Comparison of ENCODE assay signal across 20 mouse cellular contexts in genomic region chr7:116285216-116285615, GRCm38 (mm10). TPM values are rescaled to one million over a fixed set of nuclear protein-coding genes. Genes with fewer than 3 reads are reported as not detected.
DNase-seq lines count a peak whose midpoint lies in the region; ATAC-seq and TF ChIP-seq lines count a peak whose summit lies in the region.
"Had no signal": no experiment of that assay in that cellular context is flagged by ENCODE, and none has a peak within 500 bp of the region (broad histone marks: within the 10 kb centered on the region; RNA-seq: fewer than 3 reads in every experiment).

No protein-coding gene starts in this region.

- H3K4me3 ChIP-seq in hindbrain, embryonic 10.5 days = no peak overlapping the region
- no peak overlapping the region for H3K4me3 ChIP-seq in hindbrain, embryonic 13.5 days
- H3K4me3 ChIP-seq in liver, embryonic 11.5 days (ENCODE audit: low read depth, low read length) = no peak overlapping the region
- no peak overlapping the region for H3K4me3 ChIP-seq in liver, embryonic 15.5 days (replicated peaks)
- H3K4me3 ChIP-seq in stomach, postnatal 0 days (ENCODE audit: low read depth, low read length) = no peak overlapping the region
- H3K4me3 ChIP-seq: embryonic facial prominence, embryonic 12.5 days; forebrain, embryonic 12.5 days; heart, embryonic 13.5 days; hindbrain, embryonic 12.5 days had no signal

- peaks cover 90% of the 10 kb centered on the region for H3K4me1 ChIP-seq in hindbrain, embryonic 10.5 days (replicated peaks)
- peaks cover 42% of the 10 kb centered on the region for H3K4me1 ChIP-seq in hindbrain, embryonic 13.5 days (replicated peaks)
- H3K4me1 ChIP-seq in liver, embryonic 11.5 days (replicated peaks; ENCODE audit: control insufficient read depth, insufficient read depth, low read length) = peaks cover 35% of the 10 kb centered on the region
- peaks cover 65% of the 10 kb centered on the region for H3K4me1 ChIP-seq in liver, embryonic 15.5 days (replicated peaks)
- H3K4me1 ChIP-seq in stomach, postnatal 0 days (replicated peaks; ENCODE audit: control insufficient read depth, insufficient read depth) = peaks cover 5% of the 10 kb centered on the region; the same call in 1 of the 2 replicates

- H3K4me2 ChIP-seq in hindbrain, embryonic 13.5 days = no peak overlapping the region
- no peak overlapping the region for H3K4me2 ChIP-seq in liver, embryonic 11.5 days
- peak overlapping the region; percentile 25 for H3K4me2 ChIP-seq in liver, embryonic 15.5 days
- H3K4me2 ChIP-seq in stomach, postnatal 0 days (replicated peaks; ENCODE audit: low read depth) = no peak overlapping the region
- H3K4me2 ChIP-seq: embryonic facial prominence, embryonic 12.5 days; forebrain, embryonic 12.5 days; hindbrain, embryonic 12.5 days had no signal

- no peak for ATAC-seq in hindbrain, embryonic 13.5 days (ENCODE audit: low FRiP score)
- ATAC-seq in liver, embryonic 11.5 days (replicated peaks; ENCODE audit: low FRiP score) = 0 out of 2 replicates have a peak, but pooled peaks have one; percentile 21
- peak; percentile 12; the same call in 1 of the 2 replicates for ATAC-seq in liver, embryonic 15.5 days (ENCODE audit: insufficient read depth)
- ATAC-seq in stomach, postnatal 0 days (ENCODE audit: low FRiP score, low TSS enrichment) = no peak
- ATAC-seq: forebrain, embryonic 16.5 days had no signal

- H3K36me3 ChIP-seq in hindbrain, embryonic 10.5 days = no peaks in the 10 kb centered on the region
- no peaks in the 10 kb centered on the region for H3K36me3 ChIP-seq in hindbrain, embryonic 13.5 days
- H3K36me3 ChIP-seq in liver, embryonic 11.5 days (ENCODE audit: control insufficient read depth, insufficient read depth, low read length) = no peaks in the 10 kb centered on the region
- H3K36me3 ChIP-seq in liver, embryonic 15.5 days (replicated peaks) = no peaks in the 10 kb centered on the region
- H3K36me3 ChIP-seq in stomach, postnatal 0 days (ENCODE audit: control insufficient read depth, insufficient read depth, low read length) = no peaks in the 10 kb centered on the region
- H3K36me3 ChIP-seq: embryonic facial prominence, embryonic 12.5 days; forebrain, embryonic 12.5 days; heart, embryonic 13.5 days; hindbrain, embryonic 12.5 days had no signal

- peak overlapping the region; percentile 74 for H3K27ac ChIP-seq in hindbrain, embryonic 10.5 days
- no peak overlapping the region for H3K27ac ChIP-seq in hindbrain, embryonic 13.5 days
- H3K27ac ChIP-seq in liver, embryonic 11.5 days (ENCODE audit: low read depth, low read length) = no peak overlapping the region; the same call in 1 of the 2 replicates
- H3K27ac ChIP-seq in liver, embryonic 15.5 days (replicated peaks) = peak overlapping the region; percentile 38; the same call in 1 of the 2 replicates
- H3K27ac ChIP-seq in stomach, postnatal 0 days (replicated peaks) = 0 out of 2 replicates have a peak overlapping the region, but pooled peaks have one; percentile 4
- H3K27ac ChIP-seq: embryonic facial prominence, embryonic 12.5 days; forebrain, embryonic 12.5 days; hindbrain, embryonic 12.5 days had no signal

- H3K9me3 ChIP-seq in hindbrain, embryonic 10.5 days = no peaks in the 10 kb centered on the region
- no peaks in the 10 kb centered on the region for H3K9me3 ChIP-seq in hindbrain, embryonic 13.5 days
- H3K9me3 ChIP-seq in liver, embryonic 11.5 days (ENCODE audit: control insufficient read depth, low read length) = no peaks in the 10 kb centered on the region
- no peaks in the 10 kb centered on the region for H3K9me3 ChIP-seq in liver, embryonic 15.5 days (replicated peaks)
- no peaks in the 10 kb centered on the region for H3K9me3 ChIP-seq in stomach, postnatal 0 days (ENCODE audit: control insufficient read depth, low read length)
- H3K9me3 ChIP-seq: embryonic facial prominence, embryonic 12.5 days; forebrain, embryonic 12.5 days; heart, embryonic 13.5 days; hindbrain, embryonic 12.5 days had no signal

- no peak for TF ChIP-seq EP300 in stomach, postnatal 0 days (optimal IDR thresholded peaks at IDR 0.05)

- no peak for TF ChIP-seq CTCF in stomach, postnatal 0 days (IDR thresholded peaks at IDR 0.05; ENCODE audit: low read depth)

- 82% methylated on average over 1 of the region's 1 CpGs for WGBS in hindbrain, embryonic 10.5 days
- WGBS in hindbrain, embryonic 13.5 days = 85% methylated on average over 1 of the region's 1 CpGs
- 42% methylated on average over 1 of the region's 1 CpGs for WGBS in liver, embryonic 11.5 days
- WGBS in liver, embryonic 15.5 days (ENCODE audit: insufficient replicate concordance) = 65% methylated on average over 1 of the region's 1 CpGs
- WGBS in stomach, postnatal 0 days = 40% methylated on average over 1 of the region's 1 CpGs

- DNase-seq in hindbrain, embryonic 10.5 days (ENCODE audit: low spot score) = no peak
- DNase-seq in liver, embryonic 11.5 days (ENCODE audit: low spot score) = no peak
- no peak for DNase-seq in liver
- DNase-seq in stomach, postnatal 0 days (ENCODE audit: low spot score) = no peak
- DNase-seq in lung, postnatal 25 days (ENCODE audit: low spot score) = no peak
- DNase-seq in heart, adult 8-10 months (ENCODE audit: low spot score) = no peak
- DNase-seq: adrenal gland, postnatal 10 days; cerebellum, adult 11 months; cerebellum, adult 8-10 months; cerebellum, postnatal 14 days; gastrocnemius, postnatal 14 days; heart, postnatal 36 days had no signal

- no peaks in the 10 kb centered on the region for H3K27me3 ChIP-seq in hindbrain, embryonic 10.5 days (ENCODE audit: insufficient read depth, poor library complexity, severe bottlenecking)
- H3K27me3 ChIP-seq in hindbrain, embryonic 13.5 days = no peaks in the 10 kb centered on the region
- H3K27me3 ChIP-seq in liver, embryonic 11.5 days (replicated peaks; ENCODE audit: control insufficient read depth, insufficient read depth, low read length) = no peaks in the 10 kb centered on the region
- H3K27me3 ChIP-seq in liver, embryonic 15.5 days = no peaks in the 10 kb centered on the region
- no peaks in the 10 kb centered on the region for H3K27me3 ChIP-seq in stomach, postnatal 0 days (ENCODE audit: control insufficient read depth, insufficient read depth, low read length)
- H3K27me3 ChIP-seq: embryonic facial prominence, embryonic 12.5 days; forebrain, embryonic 12.5 days; heart, embryonic 13.5 days; hindbrain, embryonic 12.5 days had no signal

- no peak overlapping the region for H3K9ac ChIP-seq in hindbrain, embryonic 13.5 days
- H3K9ac ChIP-seq in liver, embryonic 11.5 days (ENCODE audit: low read depth, low read length) = no peak overlapping the region
- no peak overlapping the region for H3K9ac ChIP-seq in liver, embryonic 15.5 days
- no peak overlapping the region for H3K9ac ChIP-seq in stomach, postnatal 0 days (ENCODE audit: low read length)
- H3K9ac ChIP-seq: embryonic facial prominence, embryonic 12.5 days; forebrain, embryonic 12.5 days; hindbrain, embryonic 12.5 days had no signal

RNA-seq across cellular contexts. Expression of gene Plekha7, which starts 23.0 kb away (rescaled TPM):
- 20.8 and 22.1 TPM in 2 replicates for polyA plus RNA-seq in hindbrain, embryonic 10.5 days (2016; fragmentation: Nextera tagmentation; extraction: Ambion mirVana)
- polyA plus RNA-seq in hindbrain, embryonic 13.5 days (2015; fragmentation: Nextera tagmentation; extraction: Ambion mirVana) = 6.5 and 6.8 TPM in 2 replicates
- polyA plus RNA-seq in liver, embryonic 11.5 days (2014; fragmentation: Nextera tagmentation; extraction: Ambion mirVana) = 4.9 and 7.9 TPM in 2 replicates
- 3.4 and 3.7 TPM in 2 replicates for polyA plus RNA-seq in liver, embryonic 15.5 days (2015; fragmentation: Nextera tagmentation; extraction: Ambion mirVana)
- 10.1 and 11.7 TPM in 2 replicates for polyA plus RNA-seq in stomach, postnatal 0 days (2015; fragmentation: Nextera tagmentation; extraction: Ambion mirVana)
- total RNA-seq in heart, adult 8-10 months (2022) = 1 to 10 TPM; 4.2 to 9.8 (median 6.5) TPM
- total RNA-seq: granulocyte monocyte progenitor cell, adult 5-6 weeks had no signal

RNA-seq across cellular contexts. Expression of gene Rps13, which starts 48.8 kb away (rescaled TPM):
- 814 and 844 TPM in 2 replicates for polyA plus RNA-seq in hindbrain, embryonic 10.5 days (2016; fragmentation: Nextera tagmentation; extraction: Ambion mirVana)
- 563 and 564 TPM in 2 replicates for polyA plus RNA-seq in hindbrain, embryonic 13.5 days (2015; fragmentation: Nextera tagmentation; extraction: Ambion mirVana)
- polyA plus RNA-seq in liver, embryonic 11.5 days (2014; fragmentation: Nextera tagmentation; extraction: Ambion mirVana) = 1,069 and 1,113 TPM in 2 replicates
- polyA plus RNA-seq in liver, embryonic 15.5 days (2015; fragmentation: Nextera tagmentation; extraction: Ambion mirVana) = 411 and 421 TPM in 2 replicates
- polyA plus RNA-seq in stomach, postnatal 0 days (2015; fragmentation: Nextera tagmentation; extraction: Ambion mirVana) = 609 and 626 TPM in 2 replicates
- total RNA-seq in heart, adult 8-10 months (2022) = 100 to 1,000 TPM; 323 to 407 (median 359) TPM

Comparison
In these comparisons a context has a peak if more than half of its experiments do, and no peak if none do; other contexts are left out.
1. H3K27ac ChIP-seq: peak in hindbrain, embryonic 10.5 days (single experiment), liver, embryonic 15.5 days (single experiment) and stomach, postnatal 0 days (single experiment); none in hindbrain, embryonic 13.5 days (single experiment) and liver, embryonic 11.5 days (single experiment).
2. ATAC-seq: peak in liver, embryonic 11.5 days (single experiment) and liver, embryonic 15.5 days (single experiment); none in hindbrain, embryonic 13.5 days (single experiment) and stomach, postnatal 0 days (single experiment).